Mouse (Mus musculus): ENCODE results near the gene Prlhr.

GRCm38 (mm10) chr19:60455791-60456190 lies 12.3 kb downstream of the Prlhr start:
- TF ChIP-seq POLR2A (IDR thresholded peaks at IDR 0.05; ENCODE audit: low read depth, low read length) (no peak), JUND (conservative IDR thresholded peaks at IDR 0.05; ENCODE audit: low read depth, low read length) (no peak), MYC (IDR thresholded peaks at IDR 0.05; ENCODE audit: low read depth, low read length) (no peak), MEF2A (IDR thresholded peaks at IDR 0.05; ENCODE audit: borderline replicate concordance, low read depth, low read length) (no peak), HCFC1 (IDR thresholded peaks at IDR 0.05; ENCODE audit: low read depth, low read length) (no peak)
